Mouse (Mus musculus): ENCODE measurements around the gene Cdkn1a.

DNA sequence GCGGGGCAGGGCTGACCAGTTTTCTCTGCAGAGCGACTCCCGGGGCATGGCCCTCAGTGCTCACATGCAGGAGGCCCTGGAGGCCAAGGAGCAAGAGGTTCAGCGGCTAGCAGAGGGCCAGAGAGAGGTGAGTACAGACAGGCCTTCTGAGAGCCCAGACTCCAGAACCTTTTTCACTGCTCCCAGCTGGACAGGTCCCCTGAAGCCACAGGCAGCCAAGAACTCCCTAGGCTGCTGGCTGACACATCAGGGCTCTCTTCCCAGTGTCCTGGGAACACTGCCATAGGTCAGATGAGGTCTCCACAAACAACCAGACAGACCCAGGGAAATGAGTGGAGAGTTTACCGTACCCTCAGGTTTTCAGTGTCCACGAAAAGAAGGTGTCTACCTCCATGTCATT, 45.5 kb downstream of the Cdkn1a start:
- no peak for TF ChIP-seq CTCF (IDR thresholded peaks at IDR 0.05; ENCODE audit: insufficient read depth, low read length)
- TF ChIP-seq POLR2A (IDR thresholded peaks at IDR 0.05; ENCODE audit: borderline replicate concordance, extremely low read depth, low read depth, low read length), result no peak
